Mouse (Mus musculus) effector memory CD4-positive, alpha-beta T cell, adult 5 months (primary cell): Measurements from ENCODE around the gene Vipr1. TPM values are rescaled to one million over a fixed set of nuclear protein-coding genes. Genes with fewer than 3 reads are reported as not detected.

Source experiments
- polyA plus RNA-seq: library from polyadenylated mRNA; unstranded; fragments of 100-300 nt; shearing (Covaris generic); gene quantifications from one replicate; pipeline ENCODE4 v1.2.1, GENCODE M21; 2017

The Vipr1 gene
- polyA plus RNA-seq = 21.9 TPM

DNA sequence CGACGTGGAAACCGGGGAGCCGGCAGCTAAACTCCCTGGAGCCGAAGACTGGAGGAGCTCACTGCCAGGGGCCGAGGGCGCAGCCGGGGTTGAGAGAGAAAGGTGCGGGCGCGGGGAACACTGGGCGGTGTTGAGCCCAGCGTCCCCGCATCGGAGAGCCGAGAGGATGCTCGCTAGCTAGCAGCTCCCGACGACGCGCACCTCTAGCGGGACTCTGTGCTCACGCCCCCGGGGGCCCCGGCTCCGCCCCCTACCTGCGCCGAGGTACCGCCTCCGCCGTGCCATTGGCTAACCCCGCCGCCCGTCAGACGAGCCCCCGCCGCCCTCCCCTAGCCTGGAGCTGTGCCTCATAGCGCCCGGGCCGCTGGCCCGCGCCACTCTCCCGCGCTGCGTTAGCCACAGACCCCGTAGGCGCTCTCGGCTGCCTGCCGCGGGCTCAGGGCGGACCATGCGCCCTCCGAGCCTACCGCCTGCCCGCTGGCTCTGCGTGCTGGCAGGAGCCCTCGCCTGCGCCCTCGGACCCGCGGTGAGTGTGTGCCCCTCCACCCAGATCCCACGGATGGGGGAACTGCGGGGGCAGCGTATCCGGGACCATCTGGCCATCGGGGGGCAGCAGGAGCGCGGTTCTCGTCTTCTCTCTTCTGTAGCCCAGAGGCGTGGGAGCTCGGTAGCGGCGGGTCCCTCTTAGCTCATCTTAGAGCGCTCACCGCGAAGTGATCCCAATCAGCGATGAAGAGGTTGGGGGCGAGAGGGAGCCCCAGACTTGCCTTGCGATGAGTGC is at the start of gene Vipr1:
Vipr1 (plus strand) TSS at position 316 of the 781 bp plus-strand sequence.

GRCm38 (mm10) chr9:121642001-121642400 is 515 bp upstream of the Vipr1 start, which contains the start of gene Lyzl4:
Gene Lyzl4 (minus strand): TSS chr9:121642096.

GRCm38 (mm10) chr9:121704646-121705625 is 62.4 kb downstream of the Vipr1 start, which contains the start of gene Sec22c:
Gene Sec22c (minus strand): TSS chr9:121705490.

GRCm38 (mm10) chr9:121709898-121710583 is 67.5 kb downstream of the Vipr1 start, which contains the start of gene Ss18l2:
Gene Ss18l2 (plus strand): TSS chr9:121710329.

GRCm38 (mm10) chr9:121718792-121719318 is 76.3 kb downstream of the Vipr1 start, which contains the start of gene Nktr:
Gene Nktr (plus strand): TSS chr9:121719169.

Other genes starting within 250 kb of the Vipr1 start
- gene Cck, start 147.0 kb upstream of the Vipr1 start, polyA plus RNA-seq = not detected
- not detected for gene Lyzl4, start 620 bp upstream of the Vipr1 start, polyA plus RNA-seq
- gene Sec22c, start 62.8 kb downstream of the Vipr1 start, polyA plus RNA-seq = 19.0 TPM
- 18.1 TPM for gene Ss18l2, start 67.6 kb downstream of the Vipr1 start, polyA plus RNA-seq
- gene Nktr, start 76.5 kb downstream of the Vipr1 start, polyA plus RNA-seq = 165 TPM
- gene Zfp651, start 116.6 kb downstream of the Vipr1 start, polyA plus RNA-seq = 0.35 TPM
- not detected for gene Klhl40, start 134.9 kb downstream of the Vipr1 start, polyA plus RNA-seq
- not detected for gene Hhatl, start 149.8 kb downstream of the Vipr1 start, polyA plus RNA-seq
- not detected for gene Ccdc13, start 196.7 kb downstream of the Vipr1 start, polyA plus RNA-seq
- gene Higd1a, start 215.6 kb downstream of the Vipr1 start, polyA plus RNA-seq = 110 TPM